Mouse (Mus musculus) adrenal gland, postnatal 25 days (tissue): ENCODE measurements around the gene Pnmt. TPM values are rescaled to one million over a fixed set of nuclear protein-coding genes. Genes with fewer than 3 reads are reported as not detected.

Experiments used
- DNase-seq: peaks from one replicate; pipeline ENCODE4 v3.0.0; 2021; ENCODE audit warnings: mixed read lengths
- total RNA-seq: library from RNA; stranded (reverse); gene quantifications from 2 replicates; pipeline ENCODE4 v1.2.3, GENCODE M21; 2021

Gene Pnmt
- total RNA-seq, 1 experiment from 2014 or later = 547 TPM

DNA sequence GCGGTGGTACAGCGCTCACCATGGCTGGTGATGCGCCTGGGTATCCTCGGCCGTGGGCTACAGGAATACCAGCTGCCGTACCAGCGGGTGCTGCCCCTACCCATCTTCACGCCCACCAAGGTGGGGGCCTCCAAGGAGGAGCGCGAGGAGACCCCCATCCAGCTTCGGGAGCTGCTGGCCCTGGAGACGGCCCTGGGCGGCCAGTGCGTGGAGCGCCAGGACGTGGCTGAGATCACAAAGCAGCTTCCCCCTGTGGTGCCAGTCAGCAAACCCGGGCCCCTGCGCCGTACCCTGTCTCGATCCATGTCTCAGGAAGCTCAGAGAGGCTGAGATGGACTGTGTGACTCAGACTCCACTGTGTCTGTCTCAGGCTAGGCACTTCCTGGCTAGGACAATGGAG is 2.0 kb upstream of the Pnmt start:
- no peak for DNase-seq

DNA sequence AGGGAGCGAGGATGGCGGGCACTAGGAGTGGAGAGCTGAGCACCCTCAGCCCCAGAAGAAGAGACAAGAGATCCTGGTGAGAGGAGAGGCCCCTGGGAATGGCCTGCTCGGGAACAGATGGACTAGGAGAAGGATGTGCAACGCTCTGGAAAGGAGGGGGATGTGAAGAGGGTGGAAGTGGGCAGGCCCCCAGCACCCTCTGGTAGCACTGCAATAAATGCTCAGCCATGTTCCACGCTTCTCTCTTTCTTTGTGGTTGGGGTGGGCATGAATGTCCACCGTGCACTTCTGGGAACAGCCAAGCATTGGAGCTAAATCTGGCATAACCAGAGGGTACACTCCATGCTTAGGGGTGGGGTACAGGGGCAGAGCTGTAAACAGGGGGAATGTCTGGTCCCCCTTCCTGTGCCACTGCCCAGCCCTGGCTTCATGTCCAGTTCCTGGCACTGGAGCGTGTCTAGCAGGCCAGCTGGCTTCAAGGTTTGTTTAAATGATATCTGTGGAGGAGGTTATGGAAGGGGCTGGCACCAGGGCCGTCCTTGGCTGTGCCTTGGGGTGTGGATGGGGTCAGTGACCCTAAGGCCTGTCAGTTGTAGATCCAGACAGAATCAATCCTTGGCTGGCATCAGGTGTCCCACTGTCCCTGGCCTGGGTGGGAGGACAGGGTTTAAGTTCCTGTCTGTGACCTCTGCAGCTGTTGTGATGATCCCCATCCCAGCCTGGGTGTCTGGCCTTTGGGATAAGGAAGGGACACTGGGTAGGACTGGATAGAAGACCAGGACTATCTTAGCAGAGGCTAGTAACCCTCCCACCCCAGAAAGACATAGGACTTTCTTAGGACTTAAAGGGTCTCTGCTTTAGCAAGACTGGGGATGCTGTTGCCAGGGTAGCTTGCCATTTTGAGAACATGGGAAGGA is 1.3 kb upstream of the Pnmt start:
- no peak for DNase-seq

DNA sequence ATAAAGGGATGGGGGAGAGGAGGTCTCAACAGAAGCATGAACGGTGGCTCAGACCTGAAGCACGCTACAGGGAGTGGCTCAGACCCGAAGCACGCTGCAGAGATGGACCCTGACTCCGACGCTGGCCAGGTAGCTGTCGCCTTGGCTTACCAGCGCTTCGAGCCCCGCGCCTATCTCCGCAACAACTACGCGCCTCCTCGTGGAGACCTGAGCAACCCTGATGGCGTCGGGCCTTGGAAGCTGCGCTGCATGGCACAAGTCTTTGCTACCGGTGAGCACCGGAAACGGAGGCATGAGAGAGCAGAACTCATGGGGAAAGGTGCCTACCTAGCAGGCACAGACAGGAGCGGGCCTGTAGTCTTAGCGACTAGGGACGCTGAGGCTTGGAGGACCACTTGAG is 346 bp downstream of the Pnmt start:
- DNase-seq = no peak

DNA sequence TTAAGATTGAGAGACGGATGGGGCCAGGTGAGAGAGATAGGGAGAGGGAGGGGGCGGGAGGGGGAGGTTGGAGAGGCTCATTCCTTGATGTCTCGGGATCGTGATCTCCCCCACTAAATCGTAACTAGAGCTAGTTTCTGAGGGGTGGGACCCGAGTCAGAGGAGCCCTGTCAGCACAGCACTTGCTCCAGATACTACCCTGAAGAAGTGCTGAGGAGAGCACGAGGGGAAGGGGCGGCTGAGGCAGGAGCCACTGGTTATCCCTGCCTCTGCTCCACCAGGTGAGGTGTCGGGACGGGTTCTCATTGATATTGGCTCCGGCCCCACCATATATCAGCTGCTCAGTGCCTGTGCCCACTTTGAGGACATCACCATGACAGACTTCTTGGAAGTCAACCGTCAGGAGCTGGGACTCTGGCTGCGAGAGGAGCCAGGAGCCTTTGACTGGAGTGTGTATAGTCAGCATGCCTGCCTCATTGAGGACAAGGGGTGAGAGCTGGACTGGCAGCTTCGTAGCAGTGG is 867 bp downstream of the Pnmt start:
- no peak for DNase-seq

- DNase-seq = no peak
Measured at GRCm38 (mm10) chr11:98388282-98388681, 2.0 kb downstream of the Pnmt start.

DNA sequence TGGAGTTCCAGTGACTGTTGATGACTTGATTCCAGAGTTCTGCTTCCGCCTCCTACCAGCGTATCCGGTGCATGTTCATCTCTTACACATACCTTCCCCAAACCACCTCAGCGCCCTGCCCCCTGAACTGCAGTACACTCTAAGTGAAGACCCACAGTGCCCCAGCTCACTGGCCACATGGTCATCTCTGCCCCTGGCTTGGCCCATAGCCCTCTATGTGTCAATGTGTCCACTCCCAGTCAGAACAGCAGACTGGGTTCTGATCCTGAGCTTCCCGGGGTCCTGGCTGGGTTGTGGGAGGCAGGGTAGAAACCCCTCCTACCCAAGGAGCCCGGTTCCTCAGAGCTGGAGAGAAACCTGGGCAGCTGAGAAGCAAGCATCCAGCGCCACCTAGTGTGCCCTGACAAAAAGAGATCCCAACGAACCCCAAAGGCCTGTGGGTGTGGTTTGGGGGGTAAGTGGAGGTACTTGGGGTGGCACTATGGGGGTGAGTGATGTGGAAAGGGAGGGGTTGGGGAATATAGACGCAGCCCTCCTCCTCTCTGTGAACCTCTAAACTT is 3.1 kb downstream of the Pnmt start:
- DNase-seq = peak; percentile 39

GRCm38 (mm10) chr11:98390141-98390540 is 3.9 kb downstream of the Pnmt start:
- no peak for DNase-seq

- DNase-seq = no peak
Measured at GRCm38 (mm10) chr11:98392034-98392433, 5.8 kb downstream of the Pnmt start.

GRCm38 (mm10) chr11:98392645-98393044 is 6.4 kb downstream of the Pnmt start:
- DNase-seq = no peak

DNA sequence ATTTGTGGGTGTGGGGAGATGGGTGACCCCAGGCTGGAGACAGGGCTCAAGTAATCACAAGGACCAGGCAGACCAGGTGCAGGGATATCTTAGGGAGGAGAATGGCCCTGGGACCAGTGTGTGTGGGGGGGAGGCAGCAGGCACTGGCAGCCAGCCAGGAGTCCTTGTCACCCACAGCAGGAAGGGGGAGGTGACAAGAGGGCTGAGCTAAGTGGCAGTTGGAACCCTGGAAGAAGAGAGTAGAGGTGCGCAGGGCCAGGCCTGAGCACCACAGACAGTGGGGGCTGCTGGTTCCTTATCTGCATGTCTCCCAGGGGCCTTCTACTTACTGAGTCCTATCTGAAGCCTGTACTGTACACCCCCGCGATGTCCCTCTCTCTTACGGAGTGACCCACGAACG is 7.1 kb downstream of the Pnmt start:
- DNase-seq = peak; percentile 34

- DNase-seq = no peak
Measured at GRCm38 (mm10) chr11:98394301-98394700, 8.1 kb downstream of the Pnmt start.

DNA sequence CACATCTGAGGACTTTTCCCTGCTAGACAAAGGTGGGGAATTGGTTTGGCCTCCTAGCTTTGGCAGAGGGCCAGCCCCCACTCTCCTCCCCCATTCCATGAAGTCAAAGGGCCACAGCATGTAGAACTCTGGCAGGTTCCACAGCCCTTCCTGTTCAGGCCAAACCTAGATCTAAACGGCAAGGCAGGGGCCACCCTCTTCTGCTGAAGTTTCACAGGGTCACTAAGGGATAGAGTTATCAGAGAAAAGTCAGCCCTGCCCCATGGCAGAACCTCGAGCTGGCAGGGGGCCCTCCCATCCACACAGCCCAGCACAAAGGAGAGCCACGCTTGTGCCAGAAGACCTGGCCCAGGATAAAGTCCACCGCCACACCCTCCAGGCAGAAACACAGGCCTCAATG is 8.8 kb downstream of the Pnmt start:
- no peak for DNase-seq

GRCm38 (mm10) chr11:98397946-98398345 is 11.7 kb downstream of the Pnmt start:
- no peak for DNase-seq

DNA sequence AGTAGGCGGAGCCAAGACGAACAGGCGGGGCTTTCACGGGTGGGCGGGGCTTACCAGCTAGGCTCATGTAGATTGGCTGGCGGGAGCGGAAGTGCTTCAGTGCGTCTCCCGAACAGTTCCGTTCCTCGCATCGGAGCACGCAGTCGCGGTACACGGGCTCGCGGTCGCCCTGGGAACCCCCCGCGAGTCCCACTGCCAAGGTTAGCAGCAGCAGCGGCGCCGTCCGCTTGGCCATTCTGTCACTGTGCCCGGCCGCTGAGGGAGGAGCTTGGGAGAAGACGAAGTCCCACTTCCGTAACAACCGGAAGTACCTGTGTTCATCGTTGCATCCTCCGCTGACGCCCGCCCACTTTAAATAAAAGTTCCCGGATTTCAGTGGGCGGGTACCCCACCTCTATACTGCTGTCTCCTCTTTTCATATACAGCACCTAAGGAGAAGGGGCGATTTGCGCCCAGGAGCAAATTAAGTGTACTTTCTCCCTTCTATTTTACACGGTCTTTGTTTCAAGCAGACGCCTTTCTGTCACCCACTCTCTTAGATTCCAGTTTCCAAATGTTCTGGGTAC is 14.0 kb downstream of the Pnmt start, which contains the start of gene Pgap3:
Gene Pgap3 (minus strand): TSS at position 330 of the 566 bp plus-strand sequence.
- peak; percentile 83 for DNase-seq

GRCm38 (mm10) chr11:98400816-98401215 is 14.6 kb downstream of the Pnmt start:
- no peak for DNase-seq

DNA sequence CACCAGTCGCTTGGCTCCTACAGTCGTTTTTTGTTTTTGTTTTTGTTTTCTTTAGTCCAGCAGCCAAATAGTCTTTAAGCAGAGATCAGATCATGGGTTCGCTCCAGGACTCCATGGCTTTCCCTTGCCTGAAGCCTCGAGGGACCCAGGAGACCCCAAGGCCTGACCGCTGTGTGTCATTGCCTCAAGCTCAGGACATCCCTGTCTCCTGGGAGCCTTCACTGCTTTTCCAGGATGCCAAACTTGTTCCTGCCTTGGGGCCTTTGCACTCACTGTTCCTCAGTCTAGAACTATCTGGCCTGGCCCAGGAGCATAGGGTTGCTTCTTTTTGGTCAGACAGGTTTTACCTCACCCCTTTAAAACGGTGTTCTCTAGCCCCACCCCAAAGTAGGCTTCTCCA is 20.4 kb downstream of the Pnmt start:
- DNase-seq = no peak

DNA sequence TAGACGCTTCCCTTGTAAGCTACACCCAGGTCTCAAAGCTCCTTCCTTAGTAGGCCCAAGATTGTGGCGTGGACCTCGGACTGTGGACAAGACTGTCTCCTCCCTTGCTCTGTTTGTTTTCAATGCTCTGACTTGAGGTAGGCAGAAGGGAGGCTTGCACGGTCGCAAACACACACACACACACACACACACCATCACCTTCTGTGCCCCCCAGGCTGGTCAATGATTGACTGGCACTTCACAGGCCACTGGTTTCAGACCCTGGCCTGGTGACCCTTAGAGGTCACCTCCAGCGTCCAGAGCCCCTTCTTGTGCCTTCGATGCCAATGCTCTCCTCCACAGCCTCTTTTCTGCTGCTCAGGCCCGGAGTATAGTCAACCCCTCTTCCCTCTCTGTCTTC is 22.6 kb downstream of the Pnmt start:
- DNase-seq = no peak

DNA sequence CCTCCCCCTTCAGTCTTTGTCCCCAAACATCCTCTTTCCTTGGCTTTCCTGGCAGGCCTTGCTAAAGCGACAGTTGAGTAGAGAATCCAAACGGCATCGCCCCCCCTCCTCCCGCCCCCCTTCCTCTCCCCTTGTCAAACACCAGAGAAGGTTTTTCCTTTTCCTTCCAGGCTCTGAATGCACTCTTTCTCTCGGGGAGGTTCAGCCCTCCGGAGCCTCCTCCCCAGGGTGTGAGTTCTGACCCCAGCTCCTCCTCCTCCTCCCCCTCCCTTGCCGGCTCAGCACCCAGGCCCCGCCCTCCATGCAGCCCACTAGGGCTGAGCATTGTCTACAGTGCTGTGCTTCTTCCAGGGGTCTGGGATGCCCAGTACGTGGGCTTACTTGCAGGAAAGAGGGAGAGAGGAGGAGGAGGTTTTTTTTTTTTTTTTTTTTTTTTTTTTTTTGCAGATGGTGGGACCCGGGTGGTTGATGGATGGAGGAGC is 23.1 kb downstream of the Pnmt start:
- no peak for DNase-seq

GRCm38 (mm10) chr11:98412273-98412796 is 26.1 kb downstream of the Pnmt start, which contains the start of gene Erbb2:
TSS of gene Erbb2 (plus strand) at chr11:98412470.
- DNase-seq = peak; percentile 72

GRCm38 (mm10) chr11:98412797-98413301 is 26.6 kb downstream of the Pnmt start:
- no peak for DNase-seq

- DNase-seq = no peak
Measured at GRCm38 (mm10) chr11:98413731-98414130, 27.5 kb downstream of the Pnmt start.

GRCm38 (mm10) chr11:98414162-98414561 is 27.9 kb downstream of the Pnmt start:
- DNase-seq = no peak
